Mouse (Mus musculus): ENCODE data around the gene Zfp658. TPM values are rescaled to one million over a fixed set of nuclear protein-coding genes. Genes with fewer than 3 reads are reported as not detected.
A peak's percentile ranks its signal among the peaks of the same experiment; 100 is the strongest.

Gene Zfp658
- polyA plus RNA-seq, 1 experiment, result 1.5 TPM

- Histone ChIP-seq H3K4me3 (ENCODE audit: control insufficient read depth, insufficient read depth, low read length) (no peak overlapping the region), H3K27ac (ENCODE audit: control insufficient read depth, insufficient read depth, low read length) (no peak overlapping the region), H3K27me3 (ENCODE audit: control insufficient read depth, insufficient read depth, low read length) (no peaks in the 10 kb centered on the region), H3K36me3 (ENCODE audit: control insufficient read depth, insufficient read depth, low read length) (0 out of 2 replicates have a peak, but pooled peaks cover 8% of the 10 kb centered on the region), H3K4me1 (replicated peaks; ENCODE audit: control insufficient read depth, insufficient read depth, low read length) (no peaks in the 10 kb centered on the region)
- TF ChIP-seq CTCF (IDR thresholded peaks at IDR 0.05; ENCODE audit: borderline replicate concordance, control insufficient read depth, extremely low read depth, insufficient read depth, low read length, poor library complexity) (no peak), POLR2A (IDR thresholded peaks at IDR 0.05; ENCODE audit: control insufficient read depth, extremely low read depth, insufficient read depth, low read length, poor library complexity) (no peak)
- DNase-seq, result no peak
- 70% methylated on average over 2 of the region's 2 CpGs for WGBS
Measured at GRCm38 (mm10) chr7:43571216-43571615, 9.2 kb downstream of the Zfp658 start.

GRCm38 (mm10) chr7:43579440-43580171 is 17.6 kb downstream of the Zfp658 start, which contains the start of gene Zfp719:
Gene Zfp719 (plus strand): TSS chr7:43579610.
- H3K36me3 ChIP-seq (ENCODE audit: control insufficient read depth, insufficient read depth, low read length), result no peaks in the 10 kb centered on the region; the same call in none of the 2 replicates
- peak within 1 kb of the TSS; percentile 74 for H3K27ac ChIP-seq (ENCODE audit: control insufficient read depth, insufficient read depth, low read length)
- TF ChIP-seq CTCF (IDR thresholded peaks at IDR 0.05; ENCODE audit: borderline replicate concordance, control insufficient read depth, extremely low read depth, insufficient read depth, low read length, poor library complexity) (no peak), POLR2A (IDR thresholded peaks at IDR 0.05; ENCODE audit: control insufficient read depth, extremely low read depth, insufficient read depth, low read length, poor library complexity) (peak; percentile 58; the same call in 1 of the 2 replicates)
- H3K4me3 ChIP-seq (ENCODE audit: control insufficient read depth, insufficient read depth, low read length), result peak within 1 kb of the TSS; percentile 68
- no peaks in the 10 kb centered on the region for H3K27me3 ChIP-seq (ENCODE audit: control insufficient read depth, insufficient read depth, low read length)
- DNase-seq, result peak; percentile 89
- peaks cover 6% of the 10 kb centered on the region for H3K4me1 ChIP-seq (replicated peaks; ENCODE audit: control insufficient read depth, insufficient read depth, low read length)
- under 1% methylated on average over 37 of the region's 37 CpGs for WGBS

- H3K27ac ChIP-seq (ENCODE audit: control insufficient read depth, insufficient read depth, low read length), result no peak overlapping the region
- peaks cover under 1% of the 10 kb centered on the region for H3K36me3 ChIP-seq (ENCODE audit: control insufficient read depth, insufficient read depth, low read length)
- no peak for DNase-seq
- WGBS, result 83% methylated on average over 5 of the region's 5 CpGs
- H3K27me3 ChIP-seq (ENCODE audit: control insufficient read depth, insufficient read depth, low read length), result no peaks in the 10 kb centered on the region
- peaks cover 6% of the 10 kb centered on the region for H3K4me1 ChIP-seq (replicated peaks; ENCODE audit: control insufficient read depth, insufficient read depth, low read length)
- TF ChIP-seq CTCF (IDR thresholded peaks at IDR 0.05; ENCODE audit: borderline replicate concordance, control insufficient read depth, extremely low read depth, insufficient read depth, low read length, poor library complexity), result no peak
- TF ChIP-seq POLR2A (IDR thresholded peaks at IDR 0.05; ENCODE audit: control insufficient read depth, extremely low read depth, insufficient read depth, low read length, poor library complexity), result no peak
- no peak overlapping the region for H3K4me3 ChIP-seq (ENCODE audit: control insufficient read depth, insufficient read depth, low read length)
Measured at GRCm38 (mm10) chr7:43580526-43580925, 18.5 kb downstream of the Zfp658 start.

GRCm38 (mm10) chr7:43584790-43585189 is 22.7 kb downstream of the Zfp658 start:
- DNase-seq, result no peak
- Histone ChIP-seq H3K27ac (ENCODE audit: control insufficient read depth, insufficient read depth, low read length) (no peak overlapping the region), H3K4me3 (ENCODE audit: control insufficient read depth, insufficient read depth, low read length) (no peak overlapping the region), H3K4me1 (replicated peaks; ENCODE audit: control insufficient read depth, insufficient read depth, low read length) (peaks cover 6% of the 10 kb centered on the region), H3K27me3 (ENCODE audit: control insufficient read depth, insufficient read depth, low read length) (no peaks in the 10 kb centered on the region), H3K36me3 (ENCODE audit: control insufficient read depth, insufficient read depth, low read length) (peaks cover 35% of the 10 kb centered on the region)
- 94% methylated on average over 5 of the region's 5 CpGs for WGBS
- TF ChIP-seq CTCF (IDR thresholded peaks at IDR 0.05; ENCODE audit: borderline replicate concordance, control insufficient read depth, extremely low read depth, insufficient read depth, low read length, poor library complexity) (no peak), POLR2A (IDR thresholded peaks at IDR 0.05; ENCODE audit: control insufficient read depth, extremely low read depth, insufficient read depth, low read length, poor library complexity) (no peak)

- Histone ChIP-seq H3K27me3 (ENCODE audit: control insufficient read depth, insufficient read depth, low read length) (no peaks in the 10 kb centered on the region), H3K4me1 (replicated peaks; ENCODE audit: control insufficient read depth, insufficient read depth, low read length) (peaks cover under 1% of the 10 kb centered on the region; the same call in 1 of the 2 replicates), H3K27ac (ENCODE audit: control insufficient read depth, insufficient read depth, low read length) (no peak overlapping the region), H3K4me3 (ENCODE audit: control insufficient read depth, insufficient read depth, low read length) (no peak overlapping the region), H3K36me3 (ENCODE audit: control insufficient read depth, insufficient read depth, low read length) (no peaks in the 10 kb centered on the region)
- WGBS, result 84% methylated on average over 5 of the region's 5 CpGs
- DNase-seq, result no peak
- TF ChIP-seq CTCF (IDR thresholded peaks at IDR 0.05; ENCODE audit: borderline replicate concordance, control insufficient read depth, extremely low read depth, insufficient read depth, low read length, poor library complexity) (no peak), POLR2A (IDR thresholded peaks at IDR 0.05; ENCODE audit: control insufficient read depth, extremely low read depth, insufficient read depth, low read length, poor library complexity) (no peak)
Measured at GRCm38 (mm10) chr7:43601884-43602283, 39.8 kb downstream of the Zfp658 start.

GRCm38 (mm10) chr7:43606896-43607742 is 45.1 kb downstream of the Zfp658 start, which contains the start of gene Zfp819:
Gene Zfp819 (plus strand): TSS chr7:43607169.
- no peak for TF ChIP-seq POLR2A (IDR thresholded peaks at IDR 0.05; ENCODE audit: control insufficient read depth, extremely low read depth, insufficient read depth, low read length, poor library complexity)
- no peak for TF ChIP-seq CTCF (IDR thresholded peaks at IDR 0.05; ENCODE audit: borderline replicate concordance, control insufficient read depth, extremely low read depth, insufficient read depth, low read length, poor library complexity)
- 21% methylated on average over 41 of the region's 41 CpGs for WGBS
- Histone ChIP-seq H3K4me3 (ENCODE audit: control insufficient read depth, insufficient read depth, low read length) (no peak within 1 kb of the TSS), H3K27me3 (ENCODE audit: control insufficient read depth, insufficient read depth, low read length) (no peaks in the 10 kb centered on the region), H3K36me3 (ENCODE audit: control insufficient read depth, insufficient read depth, low read length) (no peaks in the 10 kb centered on the region), H3K27ac (ENCODE audit: control insufficient read depth, insufficient read depth, low read length) (no peak within 1 kb of the TSS), H3K4me1 (replicated peaks; ENCODE audit: control insufficient read depth, insufficient read depth, low read length) (peaks cover 4% of the 10 kb centered on the region; the same call in 1 of the 2 replicates)
- DNase-seq, result peak; percentile 29
